Mouse (Mus musculus) small intestine, adult 2 months (tissue): ENCODE results near the gene Add1.

Experiments
- CTCF ChIP-seq: fragments of 200-500 bp; IDR thresholded peaks from 2 replicates; pipeline ENCODE4 v1.5.1; 2012; ENCODE audit warnings: low read depth, mild to moderate bottlenecking, control low read depth, inconsistent platforms, low read length, moderate library complexity, mixed read lengths; ENCODE audit not compliant: insufficient replicate concordance, insufficient read length; ENCODE audit errors: extremely low read depth
- POLR2A ChIP-seq: fragments of 200-500 bp; IDR thresholded peaks from 2 replicates; pipeline ENCODE4 v1.6.1; 2012; ENCODE audit warnings: low read depth, mild to moderate bottlenecking, control low read depth, inconsistent platforms, low read length, moderate library complexity

DNA sequence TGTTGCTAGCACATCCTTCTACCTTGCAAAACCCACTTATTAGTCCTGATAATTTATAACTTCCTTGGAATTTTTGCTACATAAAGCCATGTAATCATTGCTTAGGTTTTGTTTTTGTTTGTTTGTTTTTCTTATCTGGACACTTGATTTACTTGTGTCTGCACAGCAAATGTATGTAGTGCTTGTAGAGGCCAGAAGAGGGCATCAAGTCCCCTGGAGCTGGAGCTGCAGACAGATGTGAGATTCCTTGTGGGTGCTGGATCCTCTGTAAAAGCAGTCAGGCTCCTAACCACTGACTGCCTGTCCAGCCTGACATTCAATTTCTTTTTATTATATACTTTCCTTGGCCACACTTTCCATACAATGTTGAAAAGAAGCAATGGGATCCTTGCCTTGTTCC is 26.1 kb upstream of the Add1 start:
- TF ChIP-seq CTCF (peak; percentile 60; the same call in 1 of the 2 replicates), POLR2A (no peak)
